Mouse (Mus musculus) limb, embryonic 14.5 days (tissue): Measurements from ENCODE around the gene Npas3. TPM values are rescaled to one million over a fixed set of nuclear protein-coding genes. Genes with fewer than 3 reads are reported as not detected.

Experiments
- ATAC-seq: fragments of 200-750 bp; cut with Nextera tagmentation; 2 replicates; pipeline ENCODE4 v1.8.0; 2017; ENCODE audit warnings: low read depth, moderate number of reproducible peaks, moderate TSS enrichment; ENCODE audit not compliant: low FRiP score
- DNase-seq: peaks from one replicate; pipeline ENCODE4 v3.0.0-alpha.2; 2015; ENCODE audit warnings: low spot score
- H3K27ac ChIP-seq: fragments of 300-500 bp; sonication (generic); replicated peaks from 2 replicates; pipeline ENCODE4 v1.5.1; 2014; ENCODE audit warnings: low read depth, mild to moderate bottlenecking, low read length, moderate library complexity, mixed read lengths
- H3K27me3 ChIP-seq: fragments of 300-500 bp; sonication (generic); 2 replicates; pipeline ENCODE4 v1.6.1; 2014; ENCODE audit warnings: low read length, mixed read lengths; ENCODE audit not compliant: control insufficient read depth, insufficient read depth
- H3K36me3 ChIP-seq: fragments of 300-500 bp; sonication (generic); 2 replicates; pipeline ENCODE4 v1.6.1; 2014; ENCODE audit warnings: mild to moderate bottlenecking, low read length, moderate library complexity, mixed read lengths; ENCODE audit not compliant: control insufficient read depth, insufficient read depth
- H3K4me1 ChIP-seq: fragments of 300-500 bp; sonication (generic); 2 replicates; pipeline ENCODE4 v1.6.1; 2014; ENCODE audit warnings: antibody characterized with exemption, low read length, mixed read lengths; ENCODE audit not compliant: control insufficient read depth, insufficient read depth
- H3K4me2 ChIP-seq: fragments of 300-500 bp; sonication (generic); replicated peaks from 2 replicates; pipeline ENCODE4 v1.6.1; 2014; ENCODE audit warnings: low read depth, mild to moderate bottlenecking, low read length, moderate library complexity; ENCODE audit not compliant: severe bottlenecking
- H3K4me3 ChIP-seq: fragments of 300-500 bp; sonication (generic); replicated peaks from 2 replicates; pipeline ENCODE4 v1.5.1; 2014; ENCODE audit warnings: low read length
- H3K9ac ChIP-seq: fragments of 300-500 bp; sonication (generic); 2 replicates; pipeline ENCODE4 v1.6.1; 2014; ENCODE audit warnings: mild to moderate bottlenecking, low read depth, low read length, moderate library complexity; ENCODE audit not compliant: severe bottlenecking
- H3K9me3 ChIP-seq: fragments of 300-500 bp; sonication (generic); 2 replicates; pipeline ENCODE4 v1.6.1; 2016; ENCODE audit warnings: low read length; ENCODE audit not compliant: control insufficient read depth
- POLR2A ChIP-seq: fragments of 200-500 bp; IDR thresholded peaks from 2 replicates; pipeline ENCODE4 v1.8.0; 2012; ENCODE audit warnings: inconsistent platforms, mild to moderate bottlenecking, moderate library complexity, borderline replicate concordance; ENCODE audit not compliant: insufficient read depth, insufficient read length; ENCODE audit errors: extremely low read depth
- WGBS: fragments of 180-500 bp; shearing (Covaris S2); extraction: QIAGEN DNeasy Blood & Tissue Kit; methylation state at CpG from one replicate; pipeline ENCODE4 v1.1.7; 2014; 5-methylcytosine and 5-hydroxymethylcytosine counted together
- polyA plus RNA-seq, 2 experiments: library from polyadenylated mRNA; depleted of rRNA in 1 of 2; stranded (reverse) in 1 of 2; unstranded in 1 of 2; fragments of >200 nt; fragmentation: Nextera tagmentation in 1 of 2; extraction: Ambion mirVana in 1 of 2; gene quantifications; 2 replicates each; pipeline versions ENCODE4 v1.2.1 to v1.2.3; 2012 to 2014

The Npas3 gene
- polyA plus RNA-seq, 2 experiments: 5.3 to 5.9 TPM

DNA sequence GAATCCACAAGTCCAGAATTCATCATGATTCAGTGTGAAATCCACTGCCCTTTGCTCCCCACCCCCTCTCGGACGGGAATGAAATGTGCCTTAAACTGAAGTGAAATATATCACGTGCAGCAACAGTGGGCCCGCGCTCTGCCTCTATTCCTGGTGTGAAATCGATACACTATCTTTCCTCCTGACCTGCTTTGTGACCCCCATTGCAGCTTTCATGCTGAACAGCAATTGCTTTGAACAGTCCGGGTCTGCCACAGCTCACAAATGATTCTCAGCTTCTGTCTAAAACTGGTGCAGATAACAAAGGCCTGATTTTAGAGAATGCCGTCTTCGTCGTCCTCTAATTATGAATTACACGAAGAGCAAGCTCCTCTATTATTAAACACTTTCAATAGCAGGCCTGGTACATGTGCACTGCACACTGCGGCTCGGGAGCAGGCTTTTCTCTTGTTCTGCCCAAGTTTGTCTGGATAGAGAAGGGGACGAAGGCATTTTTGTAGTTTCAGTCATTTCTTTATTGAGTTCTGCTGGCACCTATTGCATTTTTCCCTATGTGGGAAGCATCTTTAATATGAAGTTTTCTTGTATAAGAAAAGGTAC is 90.0 kb downstream of the Npas3 start:
- DNase-seq: no peak
- no peak overlapping the region for H3K27ac ChIP-seq
- H3K4me3 ChIP-seq: no peak overlapping the region
- ATAC-seq: no peak
- no peaks in the 10 kb centered on the region for H3K9me3 ChIP-seq
- WGBS: 65% methylated on average over 14 of the region's 14 CpGs
- TF ChIP-seq POLR2A: no peak
- H3K36me3 ChIP-seq: no peaks in the 10 kb centered on the region
- no peaks in the 10 kb centered on the region for H3K4me1 ChIP-seq
- H3K4me2 ChIP-seq: no peak overlapping the region
- no peaks in the 10 kb centered on the region for H3K27me3 ChIP-seq
- no peak overlapping the region for H3K9ac ChIP-seq

DNA sequence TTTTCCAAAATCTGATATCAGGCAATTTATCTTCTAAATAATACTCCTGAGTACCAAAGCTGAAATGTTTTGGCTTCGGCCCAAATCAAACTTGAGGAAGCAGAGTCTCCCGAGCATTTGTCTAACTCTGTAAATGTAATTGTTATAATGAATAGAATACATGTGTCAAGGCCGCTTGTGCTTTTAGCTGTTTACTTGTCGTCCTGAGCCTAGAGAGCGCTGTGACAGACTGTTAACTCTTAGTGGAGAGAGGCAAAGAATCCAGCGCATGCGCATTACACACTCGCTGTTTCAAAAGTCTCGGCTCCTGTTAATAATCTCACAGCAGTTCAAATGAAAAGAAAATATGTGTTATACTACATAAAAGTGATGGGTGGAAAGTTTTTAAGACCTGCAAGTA is 94.3 kb downstream of the Npas3 start:
- Histone ChIP-seq H3K9ac (no peak overlapping the region), H3K9me3 (no peaks in the 10 kb centered on the region), H3K36me3 (no peaks in the 10 kb centered on the region), H3K4me3 (no peak overlapping the region), H3K4me2 (no peak overlapping the region), H3K27ac (no peak overlapping the region), H3K4me1 (no peaks in the 10 kb centered on the region), H3K27me3 (no peaks in the 10 kb centered on the region)
- ATAC-seq (no peak), DNase-seq (no peak)
- no peak for TF ChIP-seq POLR2A
- 64% methylated on average over 9 of the region's 9 CpGs for WGBS

DNA sequence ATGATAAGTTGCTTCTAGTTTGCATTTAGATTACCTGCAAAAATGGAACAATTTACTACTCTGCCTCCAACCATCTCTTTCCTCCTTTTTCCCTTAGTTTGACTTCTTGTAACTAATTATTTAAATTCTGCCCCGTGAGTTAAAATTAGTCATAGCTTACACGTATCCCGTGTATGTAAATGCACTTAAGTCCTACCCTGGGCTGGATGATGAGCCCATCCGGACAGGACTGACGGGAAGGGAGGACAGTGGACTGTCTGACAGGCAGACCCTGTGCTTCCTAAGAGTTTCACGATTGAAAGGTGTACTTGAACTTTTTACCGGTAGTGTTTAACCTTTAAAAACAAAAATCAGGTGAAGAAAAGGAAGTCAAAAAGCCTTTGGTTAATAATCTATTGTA is 103.4 kb downstream of the Npas3 start:
- Histone ChIP-seq H3K27me3 (no peaks in the 10 kb centered on the region), H3K4me1 (no peaks in the 10 kb centered on the region; the same call in 1 of the 2 replicates), H3K4me3 (no peak overlapping the region), H3K36me3 (no peaks in the 10 kb centered on the region), H3K9ac (no peak overlapping the region), H3K4me2 (no peak overlapping the region), H3K9me3 (no peaks in the 10 kb centered on the region), H3K27ac (no peak overlapping the region)
- no peak for DNase-seq
- no peak for ATAC-seq
- WGBS: 86% methylated on average over 7 of the region's 7 CpGs
- no peak for TF ChIP-seq POLR2A

DNA sequence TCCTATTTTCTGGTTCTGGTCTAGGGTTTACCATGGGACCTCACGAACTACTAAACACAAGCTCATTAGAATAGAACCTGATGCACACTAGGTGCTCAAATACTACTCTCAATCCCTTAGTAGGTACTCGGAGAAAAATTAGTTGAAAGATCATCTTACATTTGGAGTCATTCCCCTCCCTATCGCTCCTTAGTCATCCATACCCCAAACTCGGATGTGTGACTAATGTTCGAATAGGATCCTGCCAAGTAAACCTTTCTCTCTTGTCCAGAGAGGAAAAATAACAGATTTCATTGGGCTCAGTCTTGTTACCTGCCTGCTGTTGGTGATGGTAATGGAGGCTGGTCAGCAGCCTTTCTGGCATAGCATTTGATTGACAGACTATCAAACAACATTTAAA is 117.3 kb downstream of the Npas3 start:
- no peak overlapping the region for H3K4me2 ChIP-seq
- no peak overlapping the region for H3K4me3 ChIP-seq
- no peaks in the 10 kb centered on the region for H3K27me3 ChIP-seq
- no peak for ATAC-seq
- H3K9ac ChIP-seq: no peak overlapping the region
- DNase-seq: no peak
- H3K4me1 ChIP-seq: no peaks in the 10 kb centered on the region
- H3K9me3 ChIP-seq: no peaks in the 10 kb centered on the region
- 90% methylated on average over 5 of the region's 5 CpGs for WGBS
- H3K27ac ChIP-seq: no peak overlapping the region
- TF ChIP-seq POLR2A: no peak
- H3K36me3 ChIP-seq: no peaks in the 10 kb centered on the region

DNA sequence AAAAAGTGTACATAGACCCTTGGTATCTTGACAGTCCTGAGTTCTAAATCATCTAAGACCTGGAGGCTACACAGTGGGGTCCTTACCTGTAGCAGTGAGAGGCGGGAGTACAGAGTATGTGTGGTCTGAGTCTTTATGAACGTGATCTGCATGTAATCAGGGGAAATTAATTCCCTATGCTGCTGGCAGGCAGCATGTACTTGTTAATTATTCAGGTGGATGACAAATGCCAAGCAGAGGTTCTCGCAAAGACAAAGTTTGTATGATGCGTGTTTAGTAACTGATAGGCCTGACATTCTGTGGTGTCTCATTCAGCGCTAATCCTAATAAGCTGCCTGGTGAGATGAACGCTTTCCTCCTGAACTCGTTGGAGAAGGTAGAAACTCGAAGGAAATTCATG is 136.4 kb downstream of the Npas3 start:
- Histone ChIP-seq H3K4me2 (no peak overlapping the region), H3K4me1 (no peaks in the 10 kb centered on the region), H3K27me3 (no peaks in the 10 kb centered on the region), H3K27ac (no peak overlapping the region), H3K9ac (no peak overlapping the region), H3K9me3 (no peaks in the 10 kb centered on the region), H3K4me3 (no peak overlapping the region), H3K36me3 (no peaks in the 10 kb centered on the region)
- ATAC-seq (no peak), DNase-seq (no peak)
- 63% methylated on average over 8 of the region's 8 CpGs for WGBS
- no peak for TF ChIP-seq POLR2A

DNA sequence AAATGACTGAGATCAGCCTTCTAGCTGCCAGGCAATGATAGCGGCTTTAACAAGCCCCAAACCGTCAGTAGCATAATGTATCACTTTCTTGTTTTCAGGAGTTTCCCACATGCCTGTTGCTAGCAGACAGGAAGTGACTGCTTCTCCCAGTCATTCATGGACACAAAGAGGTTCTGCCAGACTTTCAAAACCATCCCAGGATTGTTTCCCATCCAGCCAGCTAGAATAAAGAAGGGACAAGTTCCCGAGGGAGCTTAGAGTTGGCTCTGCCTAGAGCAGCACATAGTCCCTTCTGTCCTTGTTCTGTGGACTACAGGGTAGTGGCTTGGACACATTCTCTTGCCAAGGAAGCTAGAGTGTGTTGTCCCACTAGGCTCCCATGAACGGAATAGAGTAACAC is 157.4 kb downstream of the Npas3 start:
- Histone ChIP-seq H3K4me3 (no peak overlapping the region), H3K4me1 (peaks cover 13% of the 10 kb centered on the region), H3K9me3 (no peaks in the 10 kb centered on the region), H3K27ac (no peak overlapping the region), H3K27me3 (no peaks in the 10 kb centered on the region), H3K4me2 (no peak overlapping the region), H3K9ac (no peak overlapping the region), H3K36me3 (no peaks in the 10 kb centered on the region)
- ATAC-seq (no peak), DNase-seq (peak; percentile 19)
- no peak for TF ChIP-seq POLR2A
- 44% methylated on average over 4 of the region's 4 CpGs for WGBS
